Mouse (Mus musculus): Measurements from ENCODE around the gene Gnb2.

The Gnb2 gene

GRCm38 (mm10) chr5:137533117-137533827 lies at the start of gene Gnb2, which contains the start of gene Epo:
Gnb2 (minus strand) TSS chr5:137533510.
Epo (minus strand) TSS chr5:137533242.
- DNase-seq (ENCODE audit: low spot score), result peak; percentile 98

DNA sequence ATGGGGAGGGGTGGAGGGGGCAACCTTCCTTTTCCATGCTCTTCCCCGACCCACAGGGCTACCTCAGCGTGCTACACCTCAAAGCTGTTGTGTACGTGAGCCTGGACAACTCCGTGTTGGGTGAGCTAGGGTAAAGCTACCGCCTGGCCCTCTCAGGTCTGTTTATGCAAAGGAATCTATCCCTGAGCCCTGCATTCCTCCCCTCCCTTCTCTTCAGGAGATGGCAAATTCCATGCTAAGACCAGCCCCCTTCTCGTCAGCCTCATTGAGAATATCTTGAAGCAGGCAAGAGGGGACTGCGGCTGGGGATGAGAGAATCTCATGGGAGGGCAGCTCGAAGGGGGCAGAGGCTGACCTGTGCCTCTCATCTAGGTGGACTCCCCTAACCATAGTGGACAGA lies 49.4 kb upstream of the Gnb2 start:
- DNase-seq (ENCODE audit: low spot score), result no peak

DNA sequence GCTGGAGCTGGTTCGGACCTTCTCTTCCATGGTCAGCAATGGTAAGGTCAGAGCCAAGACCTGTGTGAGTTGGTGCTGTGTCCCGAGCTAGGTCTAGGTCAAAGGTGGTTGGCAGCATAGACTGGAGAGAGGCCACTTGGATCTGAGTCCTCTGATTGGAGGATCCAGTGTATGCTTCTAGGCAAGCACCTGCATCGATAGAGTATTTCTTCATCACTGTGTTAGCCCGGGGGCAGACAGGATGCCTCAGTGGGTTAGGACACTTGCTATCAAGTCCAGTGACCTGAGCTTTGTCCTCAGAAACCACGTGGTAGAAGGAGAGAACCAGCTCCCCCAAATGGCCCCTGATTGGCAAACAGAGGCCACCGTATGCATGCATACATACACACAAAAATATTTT lies 46.9 kb upstream of the Gnb2 start:
- DNase-seq (ENCODE audit: low spot score), result no peak

GRCm38 (mm10) chr5:137574470-137574901 lies 41.2 kb upstream of the Gnb2 start:
- peak; percentile 77 for DNase-seq (ENCODE audit: low spot score)

DNA sequence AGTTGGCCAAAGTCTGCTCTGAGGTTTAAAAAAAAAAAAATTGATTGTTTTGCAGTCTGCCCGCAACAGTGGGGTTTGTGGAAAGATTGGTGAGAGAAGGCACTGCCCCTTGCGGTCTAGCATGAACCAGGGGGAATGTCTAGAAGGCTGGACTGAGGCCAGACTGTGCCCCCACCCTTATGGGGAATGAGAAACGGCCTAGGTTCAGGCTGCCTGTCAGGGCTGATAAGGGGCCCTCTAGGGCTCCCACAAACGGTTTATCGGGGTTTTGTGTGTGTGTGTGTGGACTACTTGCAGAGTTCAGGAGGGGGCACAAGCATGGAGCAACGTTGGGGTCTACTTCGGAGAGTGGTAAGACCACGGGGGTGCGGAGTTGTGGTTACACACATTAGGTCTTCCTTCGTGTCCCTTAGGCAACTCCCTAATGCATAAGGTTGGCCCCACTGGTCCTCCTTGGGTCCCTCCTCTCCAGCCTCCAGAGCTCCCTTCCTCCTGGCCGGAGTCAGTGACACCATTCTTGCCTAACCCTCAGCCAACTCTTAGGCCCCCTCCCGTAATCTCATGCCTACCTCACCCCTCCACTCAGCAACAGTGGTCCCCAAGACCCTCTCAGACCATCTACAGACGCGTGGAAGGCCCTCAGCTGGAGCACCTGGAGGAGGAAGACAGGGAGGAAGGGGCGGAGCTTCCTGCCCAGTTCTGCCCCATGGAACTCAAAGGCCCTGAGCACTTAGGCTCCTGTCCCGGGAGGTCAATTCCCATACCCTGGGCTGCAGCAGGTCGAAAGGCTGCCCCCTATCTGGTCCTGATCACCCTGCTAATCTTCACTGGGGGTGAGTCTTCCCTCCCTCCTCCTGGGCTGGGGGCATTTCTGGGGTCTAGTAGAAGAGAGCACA lies 37.6 kb upstream of the Gnb2 start:
- no peak for DNase-seq (ENCODE audit: low spot score)

DNA sequence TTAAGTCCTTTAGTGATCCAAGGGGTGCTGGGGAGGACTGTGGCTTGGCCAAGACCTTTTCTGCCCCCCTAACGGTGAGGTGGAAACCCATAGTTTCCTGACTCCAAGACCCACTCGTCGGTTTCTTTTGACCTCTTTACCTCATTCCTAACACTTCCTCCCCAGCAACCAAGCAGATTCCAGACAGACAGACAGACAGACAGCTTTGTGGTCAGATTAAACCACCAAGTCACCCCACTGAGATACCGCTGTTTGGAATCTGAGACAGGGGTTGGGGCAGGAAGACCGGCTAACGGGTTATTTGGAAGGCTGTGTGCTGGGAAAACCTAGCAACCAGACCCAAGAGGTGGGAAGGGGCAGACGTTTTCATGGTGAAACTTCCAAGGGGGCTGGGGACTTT lies 36.9 kb upstream of the Gnb2 start:
- DNase-seq (ENCODE audit: low spot score), result no peak

- peak; percentile 19 for DNase-seq (ENCODE audit: low spot score)
Measured at GRCm38 (mm10) chr5:137569665-137570064, 36.4 kb upstream of the Gnb2 start, which contains the start of gene Tfr2. Tfr2 (plus strand) TSS chr5:137569840.

DNA sequence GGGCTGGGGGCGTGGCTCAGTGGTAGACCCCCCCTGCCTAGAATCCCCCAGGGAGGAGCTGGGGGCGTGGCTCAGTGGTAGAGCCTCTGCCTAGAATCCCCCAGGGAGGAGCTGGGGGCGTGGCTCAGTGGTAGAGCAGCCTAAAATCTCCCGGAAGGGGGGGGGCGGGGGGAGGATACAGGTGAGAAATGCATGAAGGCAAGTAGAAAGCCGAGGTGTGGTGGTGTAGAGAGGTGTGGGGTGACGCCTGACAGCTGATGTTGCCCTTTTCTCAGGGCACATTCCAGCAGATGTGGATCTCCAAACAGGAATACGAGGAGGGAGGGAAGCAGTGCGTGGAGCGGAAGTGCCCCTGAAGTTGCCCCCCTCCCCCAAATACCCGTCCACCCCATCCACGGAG lies 35.7 kb upstream of the Gnb2 start:
- no peak for DNase-seq (ENCODE audit: low spot score)

DNA sequence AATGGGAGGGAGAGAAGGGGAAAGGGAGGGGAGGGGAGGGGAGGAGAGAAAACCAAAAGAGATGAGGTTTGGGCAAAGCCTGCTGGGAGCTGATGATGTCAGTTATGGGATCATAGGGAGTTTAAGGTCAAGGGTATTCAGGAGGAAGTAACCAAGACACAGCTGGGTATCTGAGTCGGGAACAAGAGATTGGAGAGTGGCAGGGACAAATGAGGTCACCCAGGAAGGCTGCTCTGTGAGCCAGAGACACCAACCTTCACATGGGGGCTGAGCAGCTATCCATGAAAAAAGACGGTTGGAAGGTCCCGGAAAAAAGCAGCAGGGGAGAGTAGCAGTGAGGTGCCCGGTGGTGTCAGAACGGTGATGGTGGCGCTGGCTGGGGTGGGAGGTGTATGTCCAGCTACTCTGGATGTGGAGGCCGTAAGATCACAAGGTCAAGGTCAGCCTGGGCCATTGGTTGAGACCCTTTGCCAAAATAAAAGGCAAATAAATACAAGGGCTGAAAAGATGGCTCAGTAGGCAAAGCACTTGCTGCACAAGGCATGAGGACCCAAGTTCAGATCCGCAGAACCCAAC lies 35.0 kb upstream of the Gnb2 start:
- no peak for DNase-seq (ENCODE audit: low spot score)

DNA sequence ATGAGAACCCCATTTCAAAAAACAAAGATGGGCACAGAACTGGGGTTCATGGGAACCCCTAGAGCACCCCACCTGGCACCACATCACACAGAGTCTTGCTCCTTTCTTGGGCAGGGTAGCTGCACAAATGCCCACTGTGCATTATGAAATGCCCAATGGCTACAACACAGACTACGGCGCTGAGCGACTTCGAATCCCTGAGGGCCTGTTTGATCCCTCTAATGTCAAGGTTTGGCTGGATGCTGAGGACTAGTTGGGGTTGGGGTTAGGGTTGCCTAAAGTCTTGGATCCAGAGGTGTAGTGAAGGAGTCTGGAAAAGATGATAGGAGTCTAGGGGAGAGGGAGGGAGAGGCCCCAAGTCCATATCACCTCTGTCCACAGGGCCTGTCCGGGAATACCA lies 33.1 kb upstream of the Gnb2 start:
- DNase-seq (ENCODE audit: low spot score), result no peak

DNA sequence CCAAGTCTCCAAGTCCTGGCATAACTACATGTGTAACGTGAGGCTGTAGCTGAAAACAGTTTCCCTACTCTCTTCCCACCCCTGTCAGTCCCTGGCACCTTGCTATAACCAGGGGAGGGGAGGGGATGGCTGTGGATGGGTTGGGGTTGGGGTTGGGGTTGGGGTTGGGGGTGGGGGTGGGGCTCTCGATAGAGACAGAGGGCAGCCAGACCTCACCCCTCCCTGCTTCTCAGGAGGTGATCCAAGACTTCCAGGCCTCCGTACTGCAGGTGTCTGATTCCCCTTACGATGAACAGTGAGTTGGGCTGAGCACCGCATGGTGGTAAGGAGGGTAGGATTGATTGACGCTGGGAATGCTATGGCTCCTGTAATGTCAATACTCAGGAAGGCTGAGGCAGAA lies 32.4 kb upstream of the Gnb2 start:
- DNase-seq (ENCODE audit: low spot score), result no peak

DNA sequence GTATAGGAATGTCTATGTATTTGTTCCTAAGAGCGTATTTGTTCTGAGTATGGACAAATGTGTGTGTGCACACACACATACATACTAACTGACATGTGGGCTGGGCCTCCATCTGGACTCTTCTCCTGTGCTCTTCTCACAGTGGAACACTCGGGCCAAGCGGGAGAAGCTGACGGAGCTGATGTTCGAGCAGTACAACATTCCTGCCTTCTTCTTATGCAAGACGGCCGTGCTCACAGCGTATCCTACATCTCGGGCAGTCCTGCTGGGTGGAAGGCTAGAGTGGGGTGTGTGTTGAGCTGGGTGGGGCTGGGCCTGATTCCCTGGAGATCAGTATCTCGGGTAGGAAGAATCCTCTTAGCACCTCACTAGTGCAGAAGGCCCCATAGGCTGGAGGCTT lies 29.7 kb upstream of the Gnb2 start:
- no peak for DNase-seq (ENCODE audit: low spot score)

GRCm38 (mm10) chr5:137561556-137561955 lies 28.2 kb upstream of the Gnb2 start:
- no peak for DNase-seq (ENCODE audit: low spot score)

DNA sequence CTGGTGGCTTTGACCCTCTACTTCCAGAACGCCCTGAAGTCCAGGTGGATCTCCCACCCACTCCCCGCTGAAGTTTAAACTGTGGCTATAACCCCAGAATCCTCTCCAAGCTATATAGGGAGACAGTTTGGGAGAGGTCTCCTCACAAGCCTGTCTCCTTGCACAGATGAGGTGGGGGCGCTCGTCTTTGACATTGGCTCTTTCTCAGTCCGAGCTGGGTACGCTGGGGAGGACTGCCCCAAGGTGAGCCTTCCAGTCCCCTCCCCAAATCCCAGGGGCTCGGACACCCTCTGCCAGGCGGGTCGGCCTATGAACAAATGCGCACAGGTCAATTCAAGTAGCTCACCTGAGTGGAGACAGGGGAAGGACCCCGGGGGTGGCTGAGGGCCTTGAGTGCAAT lies 20.6 kb upstream of the Gnb2 start:
- DNase-seq (ENCODE audit: low spot score), result no peak

DNA sequence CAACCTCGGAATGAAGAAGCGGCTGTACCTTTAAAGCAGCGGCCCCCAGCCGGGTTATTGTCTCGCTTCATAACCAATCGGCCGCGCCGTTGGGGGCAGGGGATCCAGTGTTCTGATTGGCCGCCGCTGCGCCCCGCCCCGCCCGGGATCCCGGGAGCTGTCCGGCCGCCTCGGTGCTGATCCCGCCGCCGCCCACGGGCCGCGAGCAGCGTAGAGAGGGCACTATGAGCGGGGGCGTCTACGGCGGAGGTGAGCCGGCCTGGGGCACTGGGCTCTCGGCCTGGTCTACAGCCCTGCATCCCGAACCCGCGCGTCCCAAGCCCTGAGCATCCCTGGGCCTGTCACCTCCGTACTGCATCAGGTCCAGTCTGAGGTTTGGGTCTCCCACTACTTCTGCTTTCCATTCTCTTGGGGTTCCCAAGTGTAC lies 20.1 kb upstream of the Gnb2 start, which contains the start of gene Actl6b:
Gene Actl6b (plus strand): TSS at position 107 of the 427 bp plus-strand sequence.
- DNase-seq (ENCODE audit: low spot score), result peak; percentile 83

DNA sequence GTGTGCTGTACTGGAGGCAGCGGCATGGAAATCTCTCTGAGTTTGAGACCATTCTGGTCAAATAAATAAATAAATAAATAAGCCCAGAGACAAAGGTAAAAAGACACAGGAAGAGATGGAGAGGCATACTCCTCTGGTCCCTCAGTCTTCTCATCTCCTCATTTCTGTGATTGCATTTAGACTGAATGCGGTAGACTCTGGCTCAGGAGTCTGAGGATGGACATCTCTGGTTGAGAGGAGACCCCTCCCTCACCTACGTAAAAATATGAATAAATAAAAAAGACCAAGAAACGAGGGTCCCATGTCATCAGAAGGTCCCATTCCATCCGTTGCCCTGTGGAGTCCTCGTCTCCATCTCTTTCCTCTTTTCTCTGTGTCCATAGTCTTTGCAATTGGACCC lies 19.7 kb upstream of the Gnb2 start:
- DNase-seq (ENCODE audit: low spot score), result no peak

- DNase-seq (ENCODE audit: low spot score), result no peak
Measured at GRCm38 (mm10) chr5:137551119-137551518, 17.8 kb upstream of the Gnb2 start.

DNA sequence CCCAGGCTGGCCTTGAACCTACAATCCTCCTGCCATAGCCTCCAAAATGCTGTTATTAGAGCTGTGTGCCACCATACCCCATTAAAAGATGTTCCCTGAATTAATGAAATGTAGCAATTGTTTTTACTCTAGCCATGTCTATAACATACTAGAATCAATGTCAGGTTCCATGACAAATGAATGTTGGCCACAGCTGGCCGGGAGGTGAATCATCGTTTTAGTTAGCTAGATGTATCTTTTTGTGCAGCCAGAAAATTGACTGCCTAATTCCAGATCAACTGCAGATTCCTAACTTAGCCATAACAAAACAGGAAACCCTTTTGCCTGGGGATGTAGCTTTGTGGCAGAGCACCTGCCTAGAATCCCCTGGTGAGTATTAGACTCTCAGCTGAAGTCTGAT lies 16.5 kb upstream of the Gnb2 start:
- DNase-seq (ENCODE audit: low spot score), result no peak

- no peak for DNase-seq (ENCODE audit: low spot score)
Measured at GRCm38 (mm10) chr5:137545596-137545995, 12.3 kb upstream of the Gnb2 start.

DNA sequence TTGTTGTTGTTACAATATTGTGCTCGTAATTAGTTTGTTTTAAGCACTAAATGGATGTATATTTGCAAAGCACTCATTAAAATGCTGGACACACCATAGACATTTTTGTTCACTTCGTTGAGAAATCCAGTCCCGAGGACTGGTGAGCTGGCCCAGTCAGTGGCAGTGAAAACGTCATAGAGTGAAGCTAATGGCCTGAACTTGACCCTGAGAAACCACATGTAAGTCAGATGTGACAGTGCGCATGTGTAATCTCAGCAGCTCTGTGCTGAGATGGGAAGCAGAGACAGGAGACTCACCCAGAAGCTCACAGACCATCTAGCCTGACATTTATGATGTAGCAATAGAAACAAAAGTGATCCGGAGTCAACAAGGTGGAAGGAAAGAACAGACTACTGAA lies 11.6 kb upstream of the Gnb2 start:
- no peak for DNase-seq (ENCODE audit: low spot score)

DNA sequence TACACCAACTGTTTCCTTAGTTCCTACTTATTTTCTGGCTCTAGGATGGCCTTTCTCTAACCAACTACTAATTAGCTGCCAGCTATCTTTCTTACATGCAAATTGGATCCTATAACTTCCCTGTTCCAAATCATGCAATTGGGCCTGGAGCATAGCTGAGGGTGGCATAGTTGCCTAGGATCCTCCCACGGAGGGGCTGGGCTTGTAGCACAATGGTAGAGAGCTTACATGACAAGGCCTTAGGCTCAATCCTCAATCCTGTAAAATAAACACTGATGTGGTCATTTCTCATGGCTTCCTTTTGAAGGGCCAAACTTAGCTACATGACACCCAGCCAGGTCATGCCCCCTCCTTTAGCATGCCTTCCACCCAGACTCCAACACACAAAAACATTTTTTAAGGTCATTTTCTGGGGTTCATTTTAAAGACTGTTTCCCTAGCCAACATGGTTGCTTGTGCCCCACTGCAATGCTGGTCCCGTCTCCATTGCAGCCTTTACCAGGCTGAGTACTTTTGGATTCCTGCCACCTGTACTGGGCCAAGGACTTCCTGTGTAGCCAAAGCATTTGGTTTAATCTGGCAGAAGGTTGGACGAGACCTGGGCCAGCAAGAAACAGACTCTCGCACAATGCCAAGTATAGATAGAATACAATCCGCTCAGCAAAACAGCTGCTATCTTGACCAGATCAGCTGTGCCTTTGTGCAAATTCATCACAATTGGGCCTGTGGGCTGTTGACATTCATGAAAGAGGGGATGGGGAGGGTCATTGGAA lies 8.6 kb upstream of the Gnb2 start:
- DNase-seq (ENCODE audit: low spot score), result no peak

DNA sequence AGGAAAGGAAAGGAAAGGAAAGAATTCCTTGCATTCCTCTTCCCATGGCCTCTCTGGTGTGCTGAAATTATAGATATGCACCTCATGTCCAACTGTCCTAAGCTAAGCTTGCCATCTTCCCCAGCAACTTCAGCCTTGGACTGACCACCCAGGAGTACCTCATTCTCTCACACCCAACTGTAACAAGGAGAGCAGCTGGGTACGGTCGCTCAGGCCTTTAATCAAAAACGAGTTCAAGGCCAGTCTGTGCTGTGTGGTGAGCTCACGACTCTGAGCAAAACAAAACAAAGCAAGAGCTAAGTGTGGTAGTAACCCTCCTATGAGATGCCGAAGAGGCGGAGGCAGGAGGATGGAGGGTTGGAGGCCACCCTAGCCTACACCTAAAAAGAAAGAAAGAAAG lies 7.7 kb upstream of the Gnb2 start:
- DNase-seq (ENCODE audit: low spot score), result no peak

Data from embryo, embryonic 10 days (tissue).